Mouse (Mus musculus) liver, adult 2 months (tissue): ENCODE measurements around the gene Pcbp1.

Experiments
- CTCF ChIP-seq: fragments of 200-500 bp; IDR thresholded peaks from 2 replicates; pipeline ENCODE4 v1.5.1; 2011; ENCODE audit warnings: low read depth, low read length, control low read depth
- POLR2A ChIP-seq: fragments of 200-500 bp; IDR thresholded peaks from 2 replicates; pipeline ENCODE4 v1.6.1; 2011; ENCODE audit warnings: low read length, control low read depth; ENCODE audit not compliant: insufficient read depth; ENCODE audit errors: extremely low read depth

DNA sequence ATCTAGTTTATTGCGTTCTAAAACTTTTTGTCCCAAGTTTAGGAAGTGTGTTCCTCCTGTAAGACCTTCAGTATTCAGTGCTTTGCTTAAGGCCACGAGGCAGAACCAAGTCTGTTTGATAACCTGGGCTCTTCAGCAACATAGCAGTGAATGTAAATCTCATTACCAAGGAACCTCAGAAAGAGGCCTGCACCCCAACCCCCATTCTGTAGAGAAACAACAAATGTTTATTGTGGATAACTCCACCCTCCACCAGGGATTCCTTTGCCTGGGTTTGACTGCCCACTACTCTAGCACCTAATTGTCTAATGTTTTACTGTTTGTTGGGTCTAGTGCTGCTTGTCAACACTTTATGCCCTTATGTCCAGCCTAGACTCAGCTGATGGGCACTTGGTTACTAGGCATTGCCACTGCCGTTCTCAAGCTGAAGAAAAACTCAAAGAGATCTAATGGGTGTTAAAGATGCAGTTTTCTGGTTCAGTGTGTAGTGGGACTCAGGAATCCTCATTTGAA is 2.8 kb downstream of the Pcbp1 start:
- TF ChIP-seq CTCF (no peak), POLR2A (no peak)
